Mouse (Mus musculus) common myeloid progenitor, adult 5-6 weeks (primary cell): ENCODE results near the gene Dnm3. TPM values are rescaled to one million over a fixed set of nuclear protein-coding genes. Genes with fewer than 3 reads are reported as not detected.
A peak's percentile ranks its signal among the peaks of the same experiment; 100 is the strongest.

Source experiments
- ATAC-seq: replicated peaks from 2 replicates; pipeline ENCODE4 v1.8.0; 2016; ENCODE audit warnings: low read depth, mild to moderate bottlenecking, moderate TSS enrichment, inconsistent platforms; ENCODE audit not compliant: poor library complexity, severe bottlenecking
- total RNA-seq: library from RNA; stranded (forward); fragments of 200-1000, 187-1606 nt; gene quantifications from 2 replicates; pipeline ENCODE4 v1.2.3, GENCODE M21; 2017

Gene Dnm3
- total RNA-seq, 1 experiment from 2014 or later, result not detected

DNA sequence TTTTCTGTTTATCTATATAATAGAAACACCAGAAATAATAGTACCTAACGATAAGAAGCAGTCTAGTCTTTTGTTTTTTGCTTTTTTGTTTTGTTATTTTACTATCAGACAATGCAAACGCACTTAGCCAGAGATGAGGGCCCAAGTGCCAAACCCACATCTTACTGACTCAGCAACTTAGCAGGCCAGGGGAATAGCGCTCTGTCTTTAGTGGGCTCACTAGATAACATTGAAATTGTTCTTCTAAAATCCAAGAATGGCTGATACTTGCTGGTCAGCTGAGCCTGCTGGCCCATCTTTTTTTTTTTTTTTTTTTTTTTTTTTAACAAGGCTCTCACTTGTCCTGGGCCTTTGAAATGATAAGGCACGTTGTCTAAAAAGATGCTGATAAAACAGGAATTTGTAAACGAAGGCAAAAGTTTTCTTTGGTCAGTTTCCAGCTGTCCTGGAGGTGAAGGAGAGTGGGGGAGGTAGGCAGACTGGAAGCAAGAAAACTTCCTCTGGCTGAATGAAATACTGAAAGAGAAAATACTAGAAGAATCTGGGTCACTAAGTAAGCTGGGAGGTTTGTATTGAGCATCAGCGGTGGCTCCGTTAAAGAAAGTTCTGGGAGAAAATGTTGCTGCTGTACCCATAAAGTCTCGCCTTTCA, 259.2 kb downstream of the Dnm3 start:
- peak; percentile 79 for ATAC-seq

DNA sequence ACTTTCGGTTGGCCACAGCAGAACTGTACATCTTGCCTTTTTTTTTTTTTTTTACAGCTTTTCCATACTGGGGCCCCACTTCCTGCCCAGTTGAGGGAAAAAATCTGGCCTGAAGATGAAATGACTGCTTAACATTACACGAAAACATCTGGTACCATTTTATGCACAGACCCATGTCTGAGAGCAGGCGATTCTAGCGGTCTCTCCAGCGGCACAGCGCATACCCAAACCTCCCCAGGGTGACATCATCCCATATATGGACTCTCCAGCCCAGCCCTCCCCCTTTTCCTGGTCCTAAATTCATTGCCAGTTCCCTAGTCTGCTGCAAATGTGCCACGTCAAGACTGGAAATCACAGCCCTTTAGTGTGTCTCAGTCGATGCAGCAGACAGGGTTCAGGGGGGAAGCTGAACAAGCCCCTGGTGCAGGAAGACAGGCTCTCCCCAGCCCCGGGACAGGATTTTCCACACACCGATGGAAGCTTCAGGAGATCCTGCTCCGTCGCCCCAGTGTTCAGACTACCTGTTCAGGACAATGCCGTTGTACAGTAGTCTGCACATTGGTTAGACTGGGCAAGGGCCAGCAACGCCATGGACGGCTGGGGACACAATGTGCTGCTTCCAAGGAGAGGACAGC, 260.4 kb downstream of the Dnm3 start:
- 0 out of 2 replicates have a peak, but pooled peaks have one; percentile 31 for ATAC-seq

DNA sequence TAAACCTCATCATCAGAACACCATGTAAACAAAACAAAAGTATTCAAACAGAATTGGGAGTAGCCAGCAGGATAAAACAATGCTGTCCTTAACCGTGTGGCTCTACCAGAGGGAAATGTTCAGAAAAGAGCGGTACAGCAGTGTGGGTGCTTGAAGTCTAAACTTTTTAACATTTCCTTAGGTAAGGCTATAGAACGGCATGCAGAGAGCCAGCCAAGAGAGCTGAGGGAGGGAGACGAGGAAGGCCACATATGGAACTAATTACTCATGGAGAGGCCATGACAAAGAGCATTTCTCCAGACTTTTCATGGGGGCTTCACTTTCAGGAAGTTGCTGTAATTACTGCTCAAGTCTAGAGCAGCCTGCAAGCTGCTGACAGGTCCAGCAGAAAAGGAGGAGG, 261.2 kb downstream of the Dnm3 start:
- 0 out of 2 replicates have a peak, but pooled peaks have one; percentile 33 for ATAC-seq

DNA sequence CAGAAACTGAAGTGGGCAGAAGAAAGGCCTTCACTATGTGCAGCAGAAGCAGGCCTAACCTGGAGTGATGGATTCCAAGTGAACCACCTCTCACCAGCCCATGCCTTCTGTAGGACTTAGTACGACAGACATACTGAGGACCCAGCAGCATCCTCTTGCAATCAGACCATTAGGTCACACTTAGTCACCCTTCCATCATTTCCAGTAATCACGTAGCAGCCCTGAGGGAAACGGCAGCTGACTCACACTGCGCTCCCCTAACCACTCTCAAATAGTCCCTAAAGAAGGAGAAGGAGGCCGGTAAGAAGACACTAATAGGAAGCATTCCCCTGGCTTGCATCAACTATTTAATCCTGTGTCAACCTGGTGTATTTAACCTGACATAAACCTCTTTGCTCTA, 262.1 kb downstream of the Dnm3 start:
- ATAC-seq, result no peak

DNA sequence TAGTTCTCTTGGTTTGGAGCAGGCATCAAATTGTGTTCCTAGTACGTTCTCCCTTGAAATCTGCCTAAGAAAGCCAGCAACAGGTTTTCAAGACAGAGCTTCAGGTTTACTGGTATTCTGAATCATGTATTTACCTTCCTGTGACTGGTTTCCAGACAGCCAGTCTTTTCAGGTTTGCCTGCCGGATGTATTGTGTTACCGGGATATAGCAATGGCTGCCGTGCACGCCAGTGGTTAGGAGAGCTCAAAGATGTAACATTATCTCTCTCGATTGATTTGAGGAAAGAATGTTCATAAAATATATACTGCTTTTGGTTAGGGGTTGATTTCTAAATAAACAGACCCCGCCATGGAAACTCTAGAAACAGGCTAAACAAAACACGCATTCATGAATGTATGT, 264.8 kb downstream of the Dnm3 start:
- no peak for ATAC-seq

DNA sequence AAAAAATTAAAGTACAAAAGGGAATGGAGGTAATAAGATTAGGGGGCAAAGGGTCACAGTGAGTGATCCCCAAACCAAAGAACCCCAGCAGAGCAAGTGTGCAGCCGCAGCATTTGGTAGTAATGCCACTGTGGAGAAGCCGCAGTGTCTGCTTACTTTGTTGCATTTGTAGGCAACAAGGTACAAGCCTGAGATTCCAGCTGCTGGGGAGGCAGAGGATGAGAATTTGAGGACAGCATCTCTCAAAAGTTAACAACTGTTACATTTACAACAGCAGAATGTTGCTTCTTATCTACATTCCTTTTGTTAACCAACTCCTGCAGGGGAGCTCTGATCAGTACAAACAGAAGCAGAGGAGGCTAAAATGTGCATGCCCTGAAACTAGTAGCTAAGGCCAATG, 267.3 kb downstream of the Dnm3 start:
- no peak for ATAC-seq

DNA sequence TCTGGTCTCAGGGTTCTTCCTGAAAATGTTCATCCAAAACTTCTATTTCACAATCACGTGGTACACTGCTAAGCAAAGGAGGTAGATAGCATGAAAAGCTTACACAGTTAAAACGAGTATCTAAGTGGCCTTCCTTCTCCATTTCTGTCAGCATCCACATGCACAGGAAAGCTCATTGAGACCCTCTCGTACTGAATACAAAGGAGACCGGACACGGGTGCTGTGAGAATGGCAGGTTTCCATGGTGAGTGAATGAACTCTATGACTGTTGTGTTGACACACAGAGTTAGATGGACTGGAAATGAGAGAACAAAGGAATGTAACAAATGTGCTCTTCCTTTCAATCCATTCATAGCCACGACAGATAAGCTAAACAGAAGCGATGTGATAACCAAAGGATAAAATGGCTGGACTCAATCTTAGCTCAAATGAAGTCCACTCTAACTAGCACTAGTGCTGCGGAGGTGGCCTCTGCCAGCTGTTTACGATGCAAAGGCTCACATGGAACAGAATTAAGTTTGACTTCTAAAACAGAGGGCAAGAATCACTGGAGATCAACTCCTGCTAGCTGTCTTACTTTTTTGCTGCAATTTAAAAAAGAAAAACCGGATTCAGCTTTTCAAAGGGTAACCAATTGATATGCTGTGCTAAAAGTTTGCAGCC, 268.2 kb downstream of the Dnm3 start:
- no peak for ATAC-seq

DNA sequence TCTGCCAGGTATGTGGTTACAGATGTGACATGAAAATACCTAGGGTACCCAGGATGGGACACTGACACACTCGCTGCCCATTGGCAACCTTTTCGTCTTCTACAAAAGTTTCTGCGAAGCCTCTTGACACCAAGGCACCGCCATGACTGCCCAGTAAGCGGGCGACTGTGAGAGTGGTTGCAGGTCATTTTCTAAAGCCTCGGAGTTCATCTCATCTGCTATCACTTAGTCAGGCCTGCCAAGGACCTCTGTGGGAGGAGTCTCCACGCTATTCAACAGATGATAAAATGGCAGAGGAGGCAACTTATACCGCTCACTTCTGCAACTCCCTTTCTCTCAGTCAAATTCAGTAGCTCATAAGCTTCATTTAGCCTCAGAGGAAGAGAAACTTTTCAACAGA, 268.8 kb downstream of the Dnm3 start:
- ATAC-seq, result 0 out of 2 replicates have a peak, but pooled peaks have one; percentile 17

DNA sequence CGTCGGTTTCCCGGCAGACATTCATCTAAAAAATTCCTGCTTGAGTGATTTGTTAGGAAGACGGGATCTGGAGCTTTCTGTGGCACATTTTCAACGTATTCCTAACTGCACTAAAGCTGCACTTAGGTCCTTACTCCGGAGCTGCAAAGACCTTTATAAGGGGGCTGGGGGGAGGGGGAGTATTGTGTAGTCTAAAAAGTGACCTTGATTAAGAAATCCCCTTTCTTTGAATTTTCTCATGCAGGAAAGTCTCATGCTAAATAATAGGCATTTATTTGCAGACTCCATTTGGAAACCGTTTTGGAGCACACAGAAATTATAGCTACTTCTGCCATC, 270.2 kb downstream of the Dnm3 start:
- ATAC-seq, result no peak

DNA sequence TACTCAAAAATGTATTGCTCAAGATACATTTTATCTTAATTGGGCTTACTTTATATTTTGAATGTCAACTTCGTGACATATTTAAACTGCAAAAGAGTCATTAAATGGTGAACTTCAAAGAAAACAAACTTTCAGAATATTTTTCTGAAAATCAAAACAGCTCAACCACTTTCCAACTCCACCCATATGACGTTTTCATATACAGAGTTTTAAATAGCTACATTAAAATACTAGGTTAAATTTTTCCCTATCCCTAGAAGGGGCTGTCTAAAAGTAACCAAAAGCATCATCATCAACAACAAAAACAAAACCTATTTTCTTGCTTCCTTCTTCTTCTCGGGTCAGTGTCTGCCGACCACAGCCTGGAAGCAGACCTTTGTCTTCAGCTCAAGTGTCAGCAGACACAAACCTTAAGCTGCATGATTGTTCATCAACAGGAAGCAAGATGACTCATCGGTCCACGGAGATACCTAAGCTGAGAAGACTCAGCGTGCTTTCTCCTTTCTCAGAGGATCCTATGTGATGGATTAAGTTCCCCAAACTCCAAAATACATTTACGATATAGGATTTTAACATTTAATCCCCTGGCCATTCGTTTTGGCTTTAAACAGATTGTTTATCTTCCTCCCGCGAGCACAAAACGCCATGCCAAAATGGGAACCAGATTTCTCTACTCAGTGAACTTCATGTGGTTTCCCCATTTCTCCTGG, 270.7 kb downstream of the Dnm3 start:
- ATAC-seq, result peak; percentile 82

DNA sequence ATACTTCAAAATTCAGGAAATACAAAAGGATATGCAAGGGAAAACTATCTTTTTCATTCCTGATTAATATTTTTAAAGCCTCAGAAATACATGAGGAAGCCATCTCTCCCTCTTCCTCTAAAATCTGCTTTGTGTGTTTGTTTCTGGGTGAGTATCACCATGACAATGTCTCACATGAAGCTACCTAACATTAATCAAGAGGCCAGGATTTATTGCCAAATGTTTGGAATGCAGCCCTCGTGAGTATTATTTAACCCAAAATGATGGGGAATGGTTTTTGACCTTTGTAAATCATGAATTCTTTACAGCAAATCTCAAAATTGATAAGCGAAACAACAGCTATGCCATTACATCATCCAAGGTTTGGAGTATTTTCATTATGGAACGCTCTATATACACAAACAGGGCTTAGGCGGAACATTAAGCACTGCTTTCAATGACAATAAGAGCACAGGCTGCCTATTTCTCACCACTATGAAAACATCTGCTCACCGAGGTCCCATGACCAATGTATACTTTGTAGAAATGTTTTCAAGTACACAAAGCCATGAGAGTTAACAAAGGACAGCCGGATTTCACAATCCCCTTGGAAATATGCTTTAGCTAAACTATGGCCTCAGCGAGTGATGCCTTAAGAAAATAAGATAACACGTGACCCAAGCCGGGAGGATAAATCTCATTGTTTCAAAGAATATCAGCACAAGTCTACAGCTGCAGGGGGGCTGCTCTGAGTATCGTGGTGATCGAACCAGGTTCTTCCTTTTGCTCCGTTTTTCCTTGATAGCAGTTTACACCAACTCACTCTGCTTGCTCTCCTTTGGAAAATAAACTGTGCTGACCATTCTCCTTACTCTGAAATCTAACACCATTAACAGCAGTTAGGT, 275.1 kb downstream of the Dnm3 start:
- no peak for ATAC-seq

DNA sequence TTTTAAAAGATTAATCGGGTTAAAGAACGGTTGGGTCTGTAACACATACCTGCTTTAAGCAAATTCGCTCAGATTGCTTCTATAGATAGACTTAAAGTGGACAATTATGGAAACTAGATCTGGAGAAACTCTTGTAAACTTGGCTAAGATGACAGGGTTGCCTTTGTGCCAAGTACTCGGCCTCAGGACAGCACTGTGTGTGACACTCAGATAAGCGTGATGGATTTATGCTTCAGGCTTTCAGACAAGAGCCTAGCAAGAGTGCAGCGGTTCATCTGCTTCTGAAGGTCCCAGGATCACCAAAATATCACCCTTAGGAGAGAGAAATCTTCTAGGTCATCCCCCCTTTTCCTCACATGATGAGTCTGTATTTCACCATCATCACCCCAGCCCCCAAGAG, 277.4 kb downstream of the Dnm3 start:
- no peak for ATAC-seq

DNA sequence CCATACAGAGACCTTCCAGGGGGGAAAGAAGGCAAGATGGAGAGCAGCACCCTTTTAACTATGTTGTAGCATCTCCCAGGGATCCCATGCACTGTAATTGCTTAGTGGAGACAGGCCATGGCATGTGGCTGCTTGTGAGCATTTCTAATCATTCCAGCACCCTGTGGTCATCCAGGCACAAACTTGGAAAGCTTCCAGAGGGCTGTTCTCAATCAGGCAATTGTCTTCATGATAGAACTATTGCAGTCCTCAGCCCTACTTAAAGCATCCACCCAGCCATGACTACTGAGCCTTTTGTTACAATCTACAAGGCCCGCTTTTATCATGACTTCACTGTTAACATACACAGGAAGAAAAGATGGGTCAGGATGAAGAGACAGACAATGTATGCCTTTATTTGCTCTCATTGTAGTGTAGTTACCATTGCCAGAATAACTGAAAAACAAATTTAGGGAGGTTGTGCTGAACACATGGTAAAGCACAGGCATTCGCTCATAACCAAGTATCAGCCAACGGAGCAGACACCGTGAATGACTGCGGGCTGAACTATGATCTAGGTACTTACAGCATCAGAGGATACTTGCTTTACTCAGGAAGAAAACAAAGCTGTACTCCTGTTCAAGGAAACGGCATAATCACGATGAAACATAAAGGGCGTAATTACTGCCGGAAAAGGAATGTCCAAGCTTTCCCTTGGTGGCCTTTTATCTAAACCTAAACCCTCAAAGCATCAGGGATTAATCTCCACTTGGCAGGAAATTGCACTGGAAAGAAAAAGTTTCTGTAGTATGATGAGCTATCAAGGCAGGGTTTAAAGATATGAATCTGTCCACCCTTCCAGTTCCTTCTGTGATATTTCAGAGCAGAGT, 280.8 kb downstream of the Dnm3 start:
- no peak for ATAC-seq

DNA sequence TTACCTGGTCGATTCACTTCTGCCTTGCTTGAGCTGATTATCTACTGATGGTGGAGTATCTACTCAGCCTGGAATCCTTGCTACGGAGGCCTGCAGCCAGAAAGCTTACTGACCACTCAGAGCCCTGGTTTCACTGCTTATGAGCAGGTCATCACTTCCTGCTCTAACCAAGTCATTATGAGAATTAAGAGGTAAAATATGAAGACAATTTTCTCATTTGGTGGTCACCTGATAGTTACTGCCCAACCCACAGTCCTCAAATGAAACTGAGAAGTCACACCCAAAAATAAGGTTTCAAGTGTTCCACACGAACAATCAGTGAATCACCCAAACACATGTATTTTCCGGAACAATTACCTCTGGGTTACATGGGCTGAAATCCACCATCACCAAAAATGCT, 289.1 kb downstream of the Dnm3 start:
- ATAC-seq, result no peak

DNA sequence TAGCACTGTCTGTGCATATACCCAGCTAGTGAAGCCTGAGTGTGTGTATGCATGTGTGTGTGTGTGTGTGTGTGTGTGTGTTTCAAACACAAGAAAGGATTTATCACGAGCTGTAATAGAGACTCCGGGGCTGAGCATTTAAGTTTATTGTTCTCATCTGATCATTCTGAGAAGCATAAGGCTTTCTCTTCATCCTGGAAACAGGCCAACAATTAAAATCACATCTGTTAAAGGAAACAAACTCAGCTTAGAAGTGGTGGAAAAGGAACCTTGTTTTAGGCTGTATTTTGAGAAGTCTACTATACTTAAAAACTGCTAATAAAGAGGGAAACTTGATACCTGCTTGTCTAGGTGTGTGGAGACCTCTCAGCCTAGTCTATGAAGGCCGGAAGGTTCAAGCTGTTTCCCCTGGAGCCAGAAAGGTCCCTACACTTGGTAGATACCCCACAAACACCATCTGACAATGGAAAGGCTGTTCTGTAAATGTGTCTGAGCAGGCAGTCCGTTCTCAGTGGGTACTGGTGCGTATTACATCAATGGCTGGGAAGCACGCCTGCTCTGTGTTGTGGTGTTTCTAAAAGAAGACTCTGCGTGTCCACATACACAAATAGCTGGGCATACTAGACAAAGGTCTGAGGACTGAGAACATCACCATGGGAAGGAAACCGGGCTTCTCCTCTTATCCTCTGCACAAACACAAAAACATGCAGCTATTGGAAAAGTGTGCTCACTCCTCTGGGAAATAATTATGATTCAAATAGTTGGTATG, 290.3 kb downstream of the Dnm3 start:
- no peak for ATAC-seq

DNA sequence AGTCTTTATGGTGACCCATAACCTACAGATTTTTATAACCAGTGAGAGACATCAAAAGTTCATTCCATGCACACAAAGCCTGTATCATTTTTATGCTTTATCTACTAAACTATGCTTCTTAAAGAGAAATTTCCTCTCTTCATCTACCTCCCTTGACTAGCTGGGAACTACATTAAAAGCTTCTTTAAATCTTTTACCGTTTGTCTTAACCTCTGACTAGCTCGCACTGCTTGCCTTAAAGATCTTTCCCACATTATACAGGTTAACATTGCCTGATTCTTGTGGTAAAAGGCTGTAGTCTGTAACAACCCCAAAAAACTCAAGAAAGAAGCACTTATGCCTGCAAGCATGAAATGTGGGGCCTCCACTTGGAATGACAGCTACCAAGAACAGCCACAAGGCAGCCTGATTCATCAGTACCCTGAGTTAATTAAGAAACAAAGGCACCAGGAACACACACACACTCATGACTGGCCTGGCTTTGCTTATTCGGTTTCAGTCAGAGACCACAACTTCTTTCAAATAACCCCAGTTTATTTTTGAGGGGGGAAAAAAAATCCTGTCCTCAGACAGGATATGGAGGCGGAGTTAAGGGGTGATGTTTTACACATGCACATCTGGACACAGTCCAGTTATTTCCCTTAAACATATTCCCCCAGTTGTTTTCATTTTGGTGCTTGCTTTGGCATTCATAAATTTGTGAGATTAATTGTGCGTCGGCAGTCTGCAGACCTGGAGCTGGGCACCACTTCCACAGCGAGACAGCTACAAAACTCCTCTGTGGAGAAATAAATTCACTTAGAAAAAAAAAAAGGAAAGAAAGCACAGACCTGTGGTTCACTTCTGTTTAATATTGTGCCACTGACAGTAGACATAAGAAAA, 291.1 kb downstream of the Dnm3 start:
- ATAC-seq, result peak; percentile 82

DNA sequence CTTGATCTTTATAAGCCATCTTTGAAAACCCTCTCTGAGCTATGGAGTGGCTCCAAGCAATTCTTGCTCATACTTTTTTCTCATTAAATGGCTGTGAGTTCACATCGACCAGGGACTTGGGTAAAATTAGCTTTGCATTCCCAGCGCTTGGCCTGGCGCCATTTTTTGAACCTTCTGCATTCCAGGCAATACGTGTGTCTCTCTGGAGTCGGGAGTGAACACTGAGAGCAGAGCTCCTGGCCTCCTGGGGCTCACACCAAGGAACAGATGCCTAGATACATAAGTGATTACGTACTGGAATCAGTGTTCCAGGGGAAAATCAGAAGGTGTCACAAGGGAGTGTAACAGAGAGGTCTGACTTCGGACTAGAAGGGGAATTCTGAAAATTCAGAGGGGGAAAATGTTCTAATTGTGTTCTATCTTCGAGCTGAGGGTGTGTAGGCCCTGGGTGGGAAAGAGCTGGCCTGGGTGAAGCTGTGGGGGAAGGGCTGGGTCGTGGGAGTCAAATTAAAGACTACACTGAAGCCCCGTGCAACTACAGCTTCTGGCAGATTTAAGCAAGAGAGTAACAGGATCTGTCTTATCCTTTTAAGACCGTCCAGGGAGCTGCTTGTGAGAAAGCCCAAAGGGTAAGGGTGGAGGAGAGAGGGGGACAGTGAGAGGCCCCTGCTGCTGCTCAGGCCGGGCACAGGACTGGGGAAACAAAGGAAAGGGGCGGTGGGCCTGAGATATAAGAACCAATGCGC, 293.7 kb downstream of the Dnm3 start:
- ATAC-seq, result no peak
